Mouse (Mus musculus) right cerebral cortex, postnatal 36 days (tissue): ENCODE data around the gene Tha1.
"Not testable (repeated sequence)": the region's sequence is repeated elsewhere in the genome, so short reads cannot be mapped to it uniquely, and the experiment has no call there.

Experiments
- DNase-seq, 2 experiments: peaks; one replicate each; pipeline ENCODE4 v3.0.0; 2022; ENCODE audit warnings: low spot score in 2 of 2, mixed read lengths in 1 of 2

The Tha1 gene

DNA sequence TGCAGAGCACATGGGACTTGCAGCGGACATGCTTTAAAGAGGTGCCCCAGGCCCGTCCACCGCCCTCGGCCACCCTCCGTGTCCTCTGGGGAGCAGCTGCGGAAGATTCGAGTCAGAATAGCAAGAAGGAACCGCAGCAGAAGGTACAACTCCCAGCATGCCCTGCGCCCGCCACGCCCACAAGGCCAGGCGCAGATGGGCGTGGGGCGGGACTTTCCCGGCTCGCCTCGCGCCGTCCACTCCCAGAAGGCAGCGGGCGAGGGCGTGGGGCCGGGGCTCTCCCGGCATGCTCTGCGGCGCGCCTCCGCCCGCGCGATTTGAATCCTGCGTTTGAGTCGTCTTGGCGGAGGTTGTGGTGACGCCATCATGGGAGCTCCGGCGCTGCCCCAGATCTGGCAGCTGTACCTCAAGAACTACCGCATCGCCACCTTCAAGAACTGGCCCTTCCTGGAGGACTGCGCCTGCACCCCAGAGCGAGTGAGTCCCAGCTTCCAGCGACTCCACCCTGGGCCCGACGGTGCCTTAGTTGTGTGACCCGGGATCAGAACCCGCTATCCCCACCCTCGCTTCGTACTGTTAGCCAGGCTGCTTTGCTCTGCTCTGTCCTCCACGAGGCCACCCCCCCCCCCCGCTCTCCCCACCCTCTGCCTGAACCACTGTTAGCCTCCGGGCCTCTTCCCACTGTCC, 24.2 kb downstream of the Tha1 start, which contains the start of gene Birc5:
Gene Birc5, plus strand, starts transcription at position 267 of the 687 bp plus-strand sequence.
- peak; percentile 91 to 94 for DNase-seq

DNA sequence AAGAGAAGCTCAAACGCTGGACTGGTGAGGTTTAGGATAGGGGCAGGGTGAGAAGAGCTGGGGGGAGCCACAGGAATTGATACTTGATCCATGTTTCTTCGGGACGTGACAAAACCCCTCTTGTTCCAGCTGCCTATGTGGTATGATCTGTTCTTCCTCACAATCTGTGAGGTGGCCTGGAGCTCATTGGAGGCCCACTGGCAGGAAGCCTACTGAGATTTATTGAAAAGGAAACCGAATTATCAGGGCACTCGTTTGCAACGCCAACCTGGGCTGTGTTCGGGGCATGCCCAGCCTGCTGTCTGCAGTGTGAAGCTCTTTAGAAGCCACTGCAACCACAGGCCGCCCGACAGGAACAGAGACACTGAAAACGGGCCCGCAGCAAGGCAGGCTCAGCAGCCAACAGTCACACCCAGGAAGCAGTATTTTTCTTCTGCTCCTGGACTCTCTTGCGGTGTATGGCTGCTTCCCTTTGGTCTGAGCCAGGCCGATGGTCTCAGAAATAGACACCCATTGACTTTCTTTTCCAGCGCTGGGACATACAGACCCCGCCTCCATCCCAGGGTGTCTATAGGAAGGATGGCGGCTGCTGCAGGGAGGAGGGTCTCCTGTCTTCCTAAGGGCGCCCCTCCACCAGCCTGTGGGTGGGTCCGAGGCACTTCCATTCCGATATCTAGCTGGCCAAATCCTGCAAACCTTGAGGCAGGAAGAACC, 24.9 kb downstream of the Tha1 start:
- no peak for DNase-seq

DNA sequence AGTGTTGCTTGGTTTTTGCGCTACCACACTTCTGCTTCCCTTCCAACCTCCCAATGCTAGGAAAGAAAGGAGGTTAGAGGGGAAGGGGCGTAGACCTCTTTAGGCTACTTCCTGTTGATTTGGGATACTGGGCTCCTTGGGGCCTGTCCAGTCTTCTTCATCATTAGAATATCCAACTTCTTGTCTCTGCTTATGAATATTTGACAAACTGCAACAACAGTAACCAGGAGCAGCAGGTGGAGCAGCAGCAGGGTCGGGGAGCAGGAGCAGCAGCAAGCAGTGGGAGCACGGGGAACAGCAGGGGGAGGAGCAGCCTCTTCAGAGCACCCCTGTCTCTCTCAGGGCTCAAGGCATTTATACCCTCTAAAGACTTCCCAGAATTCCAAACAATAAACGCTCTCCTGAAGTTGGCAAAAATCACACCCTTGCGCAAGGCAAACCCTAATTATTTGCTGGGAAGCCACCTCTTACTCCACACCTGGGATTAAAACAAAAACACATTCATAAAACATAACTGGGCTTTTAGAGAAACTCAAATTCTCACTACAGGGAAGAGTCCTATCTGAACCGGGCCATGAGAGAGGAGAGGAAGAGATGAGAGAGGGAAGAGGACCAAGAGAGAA, 25.6 kb downstream of the Tha1 start:
- DNase-seq, result no peak

DNA sequence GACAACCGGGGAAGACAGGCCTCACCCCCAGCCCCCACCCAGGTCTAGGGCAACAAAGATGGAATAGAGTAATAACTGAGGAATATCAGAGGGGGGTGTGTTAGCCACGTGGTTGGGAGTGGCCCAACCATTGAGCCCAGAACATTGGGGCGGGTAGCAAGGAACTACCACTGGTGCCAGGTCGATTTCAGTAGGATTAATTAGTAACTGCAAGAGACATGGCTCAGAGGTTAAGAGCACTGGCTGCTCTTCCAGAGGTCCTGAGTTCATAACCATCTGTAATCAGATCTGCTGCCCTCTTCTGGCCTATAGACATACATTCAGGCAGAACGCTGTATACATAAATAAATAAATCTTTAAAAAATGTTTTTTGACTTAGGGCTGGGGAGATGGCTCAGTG, 26.6 kb downstream of the Tha1 start:
- DNase-seq, result no peak

DNA sequence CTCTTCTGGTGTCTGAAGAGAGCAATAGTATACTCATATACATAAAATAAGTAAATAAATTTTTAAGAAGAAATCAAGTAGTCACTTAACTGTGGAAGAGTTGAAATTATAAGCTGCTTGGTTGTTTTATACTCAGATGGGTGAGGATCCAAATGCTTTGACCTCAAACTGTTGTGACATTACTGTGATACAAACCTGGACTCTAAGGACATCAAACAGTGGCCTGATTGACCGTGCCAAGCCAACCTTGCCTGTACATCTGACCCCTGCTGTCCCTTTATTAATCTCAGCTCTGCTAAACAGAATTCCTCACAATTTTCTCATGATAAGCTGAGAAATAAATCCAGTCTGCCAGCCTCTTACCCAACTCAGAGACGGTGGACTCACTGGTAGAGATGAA, 27.6 kb downstream of the Tha1 start:
- DNase-seq, result no peak

DNA sequence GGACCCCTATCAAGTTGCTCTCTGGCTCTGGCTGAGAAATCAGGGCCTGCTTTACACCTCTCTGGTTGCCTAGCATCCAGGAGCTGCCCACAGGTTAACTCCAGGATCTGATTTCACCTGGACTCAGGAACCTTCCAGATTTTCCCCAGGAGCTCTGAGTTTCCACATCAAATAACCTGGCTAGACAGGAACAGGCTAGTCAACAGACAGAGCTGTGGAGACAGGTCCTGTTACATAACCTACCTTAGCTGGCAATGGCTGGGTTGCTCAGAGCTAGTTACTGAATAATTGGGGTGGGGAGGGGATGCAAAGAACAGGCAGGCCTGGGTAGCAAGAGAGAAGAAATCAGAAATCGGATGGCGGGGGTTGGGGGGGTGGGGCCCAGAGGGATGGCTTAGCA, 28.3 kb downstream of the Tha1 start:
- DNase-seq, result no peak

DNA sequence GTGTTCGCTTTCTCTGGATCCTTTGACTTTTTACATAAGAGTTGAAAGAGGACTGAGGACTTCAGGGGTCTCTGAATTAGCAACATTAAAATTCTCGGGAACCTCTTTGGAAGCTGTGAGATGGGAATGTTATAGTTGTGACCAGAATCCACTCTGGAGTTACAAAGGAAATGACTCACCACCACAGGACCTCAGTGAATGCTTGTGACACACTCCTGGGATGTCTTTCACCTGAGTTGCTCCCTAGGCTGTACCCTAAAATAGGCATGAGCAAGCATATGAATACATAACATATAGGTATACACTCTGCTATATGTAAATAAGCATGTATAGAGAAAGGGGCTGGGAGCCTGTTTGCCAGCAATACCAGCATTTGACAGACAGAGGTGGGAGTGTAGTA, 29.8 kb downstream of the Tha1 start:
- DNase-seq, result no peak

DNA sequence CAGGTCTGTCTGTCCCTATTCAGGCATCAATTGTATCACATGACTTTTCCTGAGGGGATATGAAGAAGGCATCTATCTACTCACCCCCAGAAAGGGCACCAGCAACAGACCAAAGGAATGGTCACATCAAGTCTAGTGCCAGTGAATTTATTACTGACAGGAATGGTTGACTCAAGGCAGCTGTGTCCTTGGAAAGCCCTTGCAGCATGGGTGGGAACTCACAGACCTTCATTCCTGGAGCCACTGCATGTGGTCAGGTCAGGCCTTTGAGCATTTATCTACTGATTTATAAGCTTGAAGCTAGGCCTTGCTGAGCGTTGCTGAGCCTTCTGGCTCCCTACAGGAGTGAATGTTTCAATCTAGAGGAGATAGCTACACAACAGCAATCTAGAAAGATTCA, 32.4 kb downstream of the Tha1 start:
- DNase-seq, result no peak

DNA sequence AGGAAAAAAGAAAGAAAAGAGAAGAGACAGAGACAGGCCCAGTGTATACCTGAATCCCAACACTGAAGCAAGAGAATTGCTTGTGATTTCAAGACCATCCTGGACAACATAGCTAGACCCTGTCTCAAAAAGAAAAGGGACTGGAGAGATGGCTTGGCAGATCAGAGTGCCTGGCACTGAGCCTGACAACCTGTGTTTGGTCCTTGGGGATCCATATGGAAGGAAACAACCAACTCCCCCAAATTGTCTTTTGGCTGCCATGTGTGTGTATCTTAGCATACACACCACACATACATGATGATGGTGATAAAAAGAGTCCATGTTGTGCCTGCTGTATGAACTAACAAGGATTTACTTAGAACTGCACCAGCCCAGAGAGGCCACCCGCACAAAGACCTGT, 34.3 kb downstream of the Tha1 start:
- DNase-seq, result no peak

DNA sequence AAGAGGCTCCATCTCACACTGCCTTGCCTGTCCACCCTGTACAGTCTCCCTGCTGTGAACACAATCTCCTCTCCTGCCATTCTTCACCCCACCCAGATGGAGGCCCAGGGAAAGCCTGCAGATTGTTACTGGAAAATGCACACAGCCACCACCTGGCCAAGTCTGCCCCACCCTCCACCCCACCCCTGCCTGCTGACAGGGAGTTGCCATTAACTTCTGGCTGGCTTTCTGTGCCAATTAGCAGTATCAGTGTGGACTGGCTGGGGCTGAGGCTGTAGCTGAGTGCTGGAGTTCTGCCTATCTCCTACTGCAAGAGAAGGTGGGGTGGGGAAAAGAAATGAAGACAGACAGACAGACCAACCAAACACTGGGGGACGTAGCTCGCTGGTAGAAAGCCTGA, 34.7 kb downstream of the Tha1 start:
- DNase-seq, result no peak

DNA sequence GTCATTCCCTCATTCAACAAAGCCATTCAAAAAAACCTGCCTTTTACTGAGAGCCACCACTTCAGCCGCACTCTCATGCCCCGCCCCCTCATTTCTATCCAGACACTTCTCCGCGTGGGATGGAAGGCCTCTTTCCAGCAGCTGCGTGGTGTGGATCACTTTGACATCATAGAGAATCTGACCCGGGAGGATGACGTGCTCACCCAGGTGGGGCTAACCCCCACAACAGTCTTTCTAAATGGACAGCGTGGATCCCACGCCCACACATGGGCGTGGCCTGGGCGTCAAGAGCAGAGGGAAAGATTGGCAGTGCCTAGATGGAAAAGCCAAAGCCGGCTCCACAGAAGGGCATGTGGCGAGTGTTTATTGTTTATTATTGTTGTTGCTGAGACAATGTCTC, 37.0 kb downstream of the Tha1 start:
- peak; percentile 56 to 66 for DNase-seq

DNA sequence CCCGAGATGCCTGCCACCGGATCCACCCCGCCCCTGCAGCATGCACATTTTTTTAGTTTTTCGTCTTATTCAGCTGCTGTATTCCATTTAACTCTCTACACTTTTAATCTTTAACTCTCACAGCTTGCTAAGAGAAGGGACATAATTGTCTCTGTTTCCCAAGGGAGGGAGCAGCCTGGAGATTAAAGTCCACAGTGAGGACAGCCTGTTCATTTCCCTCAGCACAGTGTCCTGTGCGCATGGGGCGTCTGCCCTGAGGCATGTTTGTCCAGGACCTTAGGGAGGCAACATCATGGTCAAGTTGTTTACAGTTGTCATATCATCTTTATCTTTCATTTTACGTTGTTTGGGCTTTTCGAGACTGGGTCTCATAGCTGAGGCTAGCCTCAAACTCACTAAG, 39.2 kb downstream of the Tha1 start:
- no peak for DNase-seq

DNA sequence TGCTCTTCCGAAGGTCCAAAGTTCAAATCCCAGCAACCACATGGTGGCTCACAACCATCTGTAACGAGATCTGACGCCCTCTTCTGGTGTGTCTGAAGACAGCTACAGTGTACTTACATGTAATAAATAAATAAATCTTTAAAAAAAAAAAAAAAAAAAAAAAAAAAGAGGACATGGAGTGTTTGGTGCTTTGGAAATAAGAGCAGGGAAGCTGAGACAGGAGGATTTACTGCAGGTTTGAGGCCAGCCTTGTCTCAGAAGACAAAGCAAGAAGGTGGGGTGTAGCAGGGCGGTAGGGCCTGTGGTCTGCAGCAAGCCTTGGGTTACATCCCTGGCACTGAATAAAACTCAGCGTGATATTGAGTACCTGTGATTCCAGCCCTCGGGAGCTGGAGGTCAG, 39.8 kb downstream of the Tha1 start:
- DNase-seq, result not testable (repeated sequence)

DNA sequence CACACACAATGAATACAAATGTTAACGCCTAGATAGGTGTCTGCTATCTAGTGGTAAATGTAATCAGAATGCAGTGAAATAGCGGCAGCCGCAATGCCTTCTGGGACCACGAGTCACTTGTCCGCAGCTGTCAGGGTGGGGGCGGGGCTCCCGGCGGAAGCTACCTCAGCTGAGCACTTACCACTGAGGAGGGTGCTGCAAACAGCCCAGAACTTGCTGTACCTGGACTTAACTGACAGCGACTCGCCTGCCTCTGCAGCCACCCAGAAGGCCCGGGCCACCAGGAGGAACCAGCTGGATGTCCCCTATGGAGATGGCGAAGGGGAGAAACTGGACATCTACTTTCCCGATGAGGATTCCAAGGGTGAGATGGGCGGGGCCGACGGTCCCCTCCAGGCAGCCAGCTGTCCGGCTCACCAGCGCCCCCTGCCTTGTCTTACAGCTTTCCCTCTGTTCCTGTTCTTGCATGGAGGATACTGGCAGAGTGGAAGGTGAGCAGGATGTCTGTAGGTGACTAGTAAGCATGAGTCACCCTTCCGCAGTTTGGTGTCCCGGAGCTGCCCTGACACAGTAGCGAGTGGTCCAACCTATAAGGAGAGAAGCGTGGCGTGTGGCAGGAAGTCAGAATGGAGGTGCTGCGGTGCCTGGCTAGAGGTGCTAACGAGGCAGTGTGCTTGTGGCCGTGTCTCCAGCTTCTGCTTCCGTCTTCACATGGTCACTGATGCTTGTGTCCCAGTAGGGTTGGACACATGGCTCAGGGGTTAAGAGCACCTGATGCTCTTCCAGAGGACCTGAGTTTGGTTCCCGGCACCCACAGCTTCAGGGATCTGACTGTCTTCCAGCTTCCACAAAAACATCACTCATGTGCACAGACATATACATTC, 41.0 kb downstream of the Tha1 start:
- peak in 1 of 2 experiments; percentile 52 for DNase-seq

DNA sequence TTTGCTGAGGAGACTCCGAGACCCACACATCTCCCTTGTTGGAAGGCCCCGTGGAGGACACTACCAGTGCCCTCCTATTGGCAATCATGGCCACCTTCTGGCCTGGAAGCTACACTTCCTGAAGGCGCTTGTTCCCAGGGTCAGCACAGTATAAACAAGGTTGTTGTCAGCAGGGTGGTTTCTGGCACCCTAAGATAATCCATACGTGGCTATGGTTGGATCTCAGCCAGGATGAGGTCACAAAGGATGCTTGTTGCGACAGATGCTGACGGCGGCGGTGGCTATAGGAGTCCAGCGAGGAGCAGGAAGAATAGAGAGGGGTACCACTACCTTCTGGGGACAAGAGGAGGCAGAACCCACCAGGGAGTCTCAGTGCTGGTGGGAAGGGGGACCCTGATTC, 42.9 kb downstream of the Tha1 start:
- no peak for DNase-seq

DNA sequence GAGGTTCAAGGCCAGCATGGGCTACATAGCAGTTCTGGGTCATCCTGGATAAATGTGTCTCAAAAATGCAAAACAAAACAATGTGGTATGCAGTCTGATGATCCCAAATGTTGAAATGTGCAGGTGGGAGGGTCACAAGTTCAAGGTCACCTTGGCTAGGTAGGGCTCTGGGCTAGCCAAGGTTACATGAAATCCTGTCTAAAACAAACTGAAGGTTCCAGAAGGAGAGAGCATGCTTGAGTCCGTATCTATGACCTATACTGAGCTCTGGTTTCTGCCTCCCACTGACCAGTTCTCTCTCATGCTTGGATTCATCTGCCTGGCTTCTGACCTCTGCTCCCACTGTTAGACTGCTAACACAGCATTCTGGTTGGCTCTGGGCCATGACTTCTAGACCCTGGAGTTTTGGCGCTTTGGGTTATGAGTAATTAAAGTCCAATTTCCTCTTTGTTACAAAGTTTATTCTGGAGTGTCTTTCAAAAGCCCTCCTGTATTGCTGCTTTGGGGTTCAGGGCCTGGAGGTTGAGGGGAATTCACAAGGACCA, 43.5 kb downstream of the Tha1 start:
- no peak for DNase-seq

DNA sequence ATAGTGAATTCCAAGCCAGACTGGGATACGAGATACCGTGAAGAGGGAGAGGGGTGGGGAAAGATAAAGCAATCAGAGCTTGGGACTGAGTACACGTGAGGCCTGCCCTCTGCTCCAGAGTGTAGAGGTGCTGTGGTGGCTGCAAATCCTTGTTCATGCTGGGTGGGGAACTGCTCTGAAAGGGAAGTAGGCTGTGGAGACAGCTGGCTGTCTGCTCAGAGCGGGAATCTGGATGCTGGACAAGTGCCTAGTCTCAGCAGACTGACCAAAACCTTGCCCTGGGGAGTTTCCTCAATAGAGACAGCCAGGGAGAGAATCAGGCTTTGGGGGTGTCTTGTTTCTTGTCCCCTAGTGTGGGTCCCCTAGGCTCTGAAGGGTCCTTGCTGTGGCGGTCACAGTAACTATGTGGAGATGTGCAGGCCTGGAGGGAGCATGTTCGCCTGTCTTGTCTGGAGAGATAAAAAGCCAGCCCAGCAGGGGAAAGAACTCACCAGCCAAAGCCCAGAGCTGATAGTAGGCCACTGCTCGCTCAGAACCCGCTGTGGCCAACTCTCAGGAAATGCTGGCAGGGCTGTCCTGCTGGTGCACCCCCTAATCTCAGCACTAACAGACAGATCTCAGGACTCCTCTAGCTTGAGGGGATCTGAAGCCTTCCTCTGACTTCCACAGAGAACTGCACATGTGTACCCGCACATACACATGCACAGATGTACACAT, 44.2 kb downstream of the Tha1 start:
- DNase-seq, result no peak

DNA sequence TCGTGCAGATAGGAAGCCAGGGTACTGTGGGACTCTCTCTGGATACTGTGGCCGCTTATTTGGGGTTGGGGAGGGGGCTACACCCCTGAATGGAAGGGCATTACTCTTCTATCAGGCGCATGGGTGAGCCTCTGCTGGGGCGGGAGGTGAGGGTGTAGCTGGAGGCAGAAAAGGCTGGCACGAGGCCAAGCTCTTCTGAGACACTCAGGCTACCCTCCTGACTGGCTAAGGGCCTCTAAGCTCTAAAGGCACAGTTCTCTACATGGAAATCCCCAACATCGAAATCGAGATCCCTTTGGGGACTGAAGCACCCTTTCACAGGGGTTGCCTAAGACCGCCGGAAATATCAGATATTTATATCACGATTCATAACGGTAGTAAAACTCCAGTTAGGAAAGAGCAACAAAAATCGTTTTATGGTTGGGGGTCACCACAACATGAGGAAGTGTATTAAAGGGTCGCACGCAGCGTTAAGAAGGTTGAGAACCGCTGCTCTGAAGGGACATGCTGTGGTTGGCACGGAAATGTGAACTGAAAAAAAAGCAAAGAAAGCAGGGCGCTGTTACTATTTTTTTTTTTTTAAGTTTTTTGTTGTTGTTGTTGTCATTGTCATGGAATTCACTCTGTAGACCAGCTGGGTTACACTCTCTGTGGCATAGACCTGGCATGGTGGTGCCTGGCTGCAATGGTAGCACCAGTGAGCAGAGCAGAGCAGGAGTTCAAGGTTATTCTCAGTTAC, 45.0 kb downstream of the Tha1 start:
- no peak for DNase-seq

DNA sequence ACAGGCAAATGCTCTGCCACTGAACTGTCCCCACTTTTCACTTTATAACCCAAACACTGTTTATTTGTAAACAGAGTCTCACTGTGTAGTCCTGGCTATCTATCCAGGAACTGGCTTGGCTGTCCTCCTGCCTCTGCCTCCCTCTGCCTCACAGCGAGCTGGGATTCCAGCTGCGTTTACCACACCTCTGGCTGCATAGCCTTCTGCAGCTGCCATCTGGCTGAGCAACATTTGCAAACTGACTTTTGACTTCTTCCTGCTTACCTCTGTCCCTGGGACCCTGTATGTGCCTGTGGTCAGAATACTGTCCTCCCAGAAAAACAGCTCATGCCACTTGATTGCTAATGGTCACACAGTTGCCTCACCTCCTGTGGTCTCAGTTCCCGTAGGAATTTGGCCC, 45.9 kb downstream of the Tha1 start:
- no peak for DNase-seq

DNA sequence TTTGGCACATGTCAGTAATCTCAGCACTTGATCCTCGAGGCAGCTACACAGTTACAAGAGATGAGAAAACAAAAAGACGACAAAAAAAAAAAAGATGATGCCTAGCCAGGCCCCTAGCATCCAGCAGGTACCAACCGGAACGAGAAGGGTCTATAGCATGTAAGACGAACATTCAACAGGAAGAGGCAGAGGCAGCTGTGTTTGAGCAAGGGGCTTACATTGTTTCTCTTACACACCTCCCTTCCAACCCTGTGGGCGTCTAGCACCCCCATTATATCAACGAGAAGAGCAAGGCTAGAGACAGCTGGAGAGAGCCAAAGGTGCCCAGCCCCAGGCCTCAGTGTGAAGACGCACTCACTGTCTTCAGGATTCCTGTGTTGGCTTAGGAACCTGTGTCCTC, 46.4 kb downstream of the Tha1 start:
- no peak for DNase-seq
